Mouse (Mus musculus) urinary bladder, adult 18-20 months (tissue): ENCODE measurements around the gene Ccl27a.
"Not testable (repeated sequence)": the region's sequence is repeated elsewhere in the genome, so short reads cannot be mapped to it uniquely, and the experiment has no call there.

Source experiments
- DNase-seq, 2 experiments: peaks; one replicate each; pipeline ENCODE4 v3.0.0; 2022; ENCODE audit warnings: low spot score in 2 of 2, mixed read lengths in 2 of 2

Gene Ccl27a

GRCm38 (mm10) chr4:41774002-41774401 lies at the start of gene Ccl27a:
Gene Ccl27a, minus strand, starts transcription at chr4:41774247.
- DNase-seq: peak; percentile 67 to 75

- not testable (repeated sequence) for DNase-seq
Observed at GRCm38 (mm10) chr4:41783197-41783596, 9.2 kb upstream of the Ccl27a start.

- not testable (repeated sequence) for DNase-seq
Observed at GRCm38 (mm10) chr4:41782711-41783110, 8.7 kb upstream of the Ccl27a start.

GRCm38 (mm10) chr4:41781748-41782485 lies 7.9 kb upstream of the Ccl27a start:
- DNase-seq: not testable (repeated sequence)

- not testable (repeated sequence) for DNase-seq
Observed at GRCm38 (mm10) chr4:41781271-41781670, 7.2 kb upstream of the Ccl27a start.

GRCm38 (mm10) chr4:41775840-41776239 lies 1.8 kb upstream of the Ccl27a start:
- DNase-seq: not testable (repeated sequence)

GRCm38 (mm10) chr4:41774506-41774905 lies 459 bp upstream of the Ccl27a start:
- not testable (repeated sequence) for DNase-seq

- peak; percentile 71 for DNase-seq
Observed at GRCm38 (mm10) chr4:41773502-41773901, 545 bp downstream of the Ccl27a start.

GRCm38 (mm10) chr4:41772946-41773345 lies 1.1 kb downstream of the Ccl27a start:
- DNase-seq: not testable (repeated sequence)

- DNase-seq: not testable (repeated sequence)
Observed at GRCm38 (mm10) chr4:41767301-41767700, 6.7 kb downstream of the Ccl27a start.

GRCm38 (mm10) chr4:41763176-41763575 lies 10.9 kb downstream of the Ccl27a start:
- not testable (repeated sequence) for DNase-seq

GRCm38 (mm10) chr4:41762688-41763114 lies 11.3 kb downstream of the Ccl27a start:
- not testable (repeated sequence) for DNase-seq

- DNase-seq: no peak
Observed at GRCm38 (mm10) chr4:41762099-41762687, 11.9 kb downstream of the Ccl27a start.

- DNase-seq: no peak
Observed at GRCm38 (mm10) chr4:41761680-41762079, 12.4 kb downstream of the Ccl27a start.

- no peak for DNase-seq
Observed at GRCm38 (mm10) chr4:41760911-41761310, 13.1 kb downstream of the Ccl27a start.

- peak; percentile 68 to 82 for DNase-seq
Observed at GRCm38 (mm10) chr4:41760288-41760721, 13.7 kb downstream of the Ccl27a start.

GRCm38 (mm10) chr4:41759656-41760287 lies 14.3 kb downstream of the Ccl27a start:
- DNase-seq: no peak

- no peak for DNase-seq
Observed at GRCm38 (mm10) chr4:41759206-41759605, 14.8 kb downstream of the Ccl27a start.

GRCm38 (mm10) chr4:41758701-41759100 lies 15.3 kb downstream of the Ccl27a start:
- DNase-seq: no peak

GRCm38 (mm10) chr4:41758021-41758420 lies 16.0 kb downstream of the Ccl27a start:
- DNase-seq: no peak

- DNase-seq: no peak
Observed at GRCm38 (mm10) chr4:41757321-41757720, 16.7 kb downstream of the Ccl27a start.

- DNase-seq: no peak
Observed at GRCm38 (mm10) chr4:41756440-41756839, 17.6 kb downstream of the Ccl27a start.
